Mouse (Mus musculus) thymus, postnatal 25 days (tissue): ENCODE data around the gene Rhbg.
"Not testable (repeated sequence)": the region's sequence is repeated elsewhere in the genome, so short reads cannot be mapped to it uniquely, and the experiment has no call there.

Source experiments
- DNase-seq: peaks from one replicate; pipeline ENCODE4 v3.0.0; 2022

Gene Rhbg

GRCm38 (mm10) chr3:88254268-88254926 lies at the start of gene Rhbg:
Gene Rhbg (minus strand): TSS chr3:88254709.
- no peak for DNase-seq

DNA sequence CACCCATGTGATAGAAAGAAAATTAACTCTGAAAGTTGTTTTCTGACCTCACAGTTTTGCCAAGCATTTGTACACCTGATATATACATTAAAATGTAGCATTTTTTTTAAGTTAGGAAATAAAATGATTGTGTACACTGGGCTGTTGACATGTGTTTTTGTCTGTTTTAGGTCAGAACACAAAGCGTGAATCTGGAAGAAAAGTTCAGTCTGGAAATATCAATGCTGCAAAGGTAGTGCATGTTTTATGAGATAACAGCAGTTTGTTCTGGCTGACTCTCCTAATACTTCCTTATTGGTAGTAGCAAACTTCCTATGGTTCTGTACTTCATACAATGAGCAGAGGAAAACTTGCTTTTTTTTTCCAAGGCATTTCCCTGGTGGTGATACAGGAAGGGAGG lies 44.7 kb upstream of the Rhbg start:
- DNase-seq, result no peak

GRCm38 (mm10) chr3:88297321-88297851 lies 42.9 kb upstream of the Rhbg start:
- DNase-seq, result no peak

- peak; percentile 93 for DNase-seq
Observed at GRCm38 (mm10) chr3:88296561-88297318, 42.2 kb upstream of the Rhbg start, which contains the start of the genes Tsacc and Cct3. Gene Tsacc (minus strand): TSS chr3:88296999. Gene Cct3 (plus strand): TSS chr3:88297116.

- no peak for DNase-seq
Observed at GRCm38 (mm10) chr3:88296110-88296560, 41.6 kb upstream of the Rhbg start.

GRCm38 (mm10) chr3:88295272-88295671 lies 40.8 kb upstream of the Rhbg start:
- DNase-seq, result not testable (repeated sequence)

- peak; percentile 36 for DNase-seq
Observed at GRCm38 (mm10) chr3:88291970-88292369, 37.5 kb upstream of the Rhbg start.

- DNase-seq, result not testable (repeated sequence)
Observed at GRCm38 (mm10) chr3:88288133-88288713, 33.7 kb upstream of the Rhbg start.

DNA sequence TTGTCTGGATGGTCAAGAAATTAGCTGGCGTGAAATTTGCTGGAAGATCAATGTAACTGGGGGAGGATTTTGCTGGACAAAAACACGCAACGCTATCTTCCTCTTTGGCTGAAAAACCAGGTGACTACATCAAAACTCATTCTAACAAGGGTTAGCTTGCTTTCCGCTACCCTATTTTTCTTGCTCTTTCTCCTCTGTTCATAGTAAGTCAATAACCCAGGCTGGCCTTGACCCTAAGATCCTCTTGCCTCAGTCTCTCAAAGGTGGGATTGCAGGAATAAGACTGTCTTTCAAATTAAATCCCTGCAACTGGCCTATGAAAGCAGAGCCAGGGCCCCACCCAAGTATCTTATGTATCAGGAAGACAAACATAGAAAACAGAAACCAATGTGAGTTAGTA lies 32.6 kb upstream of the Rhbg start, which contains the start of gene Gm38392:
Gene Gm38392, minus strand, starts transcription at position 101 of the 400 bp plus-strand sequence.
- no peak for DNase-seq

DNA sequence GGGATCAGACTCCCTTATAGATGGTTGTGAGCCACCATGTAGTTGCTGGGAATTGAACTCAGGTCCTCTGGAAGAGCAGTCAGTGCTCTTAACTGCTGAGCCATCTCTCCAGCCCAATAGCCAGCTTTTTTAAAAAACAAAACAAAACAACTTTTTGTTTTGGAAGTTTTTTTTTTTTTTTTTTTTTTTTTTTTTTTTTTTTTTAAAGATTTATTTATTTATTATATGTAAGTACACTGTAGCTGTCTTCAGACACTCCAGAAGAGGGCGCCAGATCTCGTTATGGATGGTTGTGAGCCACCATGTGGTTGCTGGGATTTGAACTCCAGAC lies 31.0 kb upstream of the Rhbg start:
- not testable (repeated sequence) for DNase-seq

DNA sequence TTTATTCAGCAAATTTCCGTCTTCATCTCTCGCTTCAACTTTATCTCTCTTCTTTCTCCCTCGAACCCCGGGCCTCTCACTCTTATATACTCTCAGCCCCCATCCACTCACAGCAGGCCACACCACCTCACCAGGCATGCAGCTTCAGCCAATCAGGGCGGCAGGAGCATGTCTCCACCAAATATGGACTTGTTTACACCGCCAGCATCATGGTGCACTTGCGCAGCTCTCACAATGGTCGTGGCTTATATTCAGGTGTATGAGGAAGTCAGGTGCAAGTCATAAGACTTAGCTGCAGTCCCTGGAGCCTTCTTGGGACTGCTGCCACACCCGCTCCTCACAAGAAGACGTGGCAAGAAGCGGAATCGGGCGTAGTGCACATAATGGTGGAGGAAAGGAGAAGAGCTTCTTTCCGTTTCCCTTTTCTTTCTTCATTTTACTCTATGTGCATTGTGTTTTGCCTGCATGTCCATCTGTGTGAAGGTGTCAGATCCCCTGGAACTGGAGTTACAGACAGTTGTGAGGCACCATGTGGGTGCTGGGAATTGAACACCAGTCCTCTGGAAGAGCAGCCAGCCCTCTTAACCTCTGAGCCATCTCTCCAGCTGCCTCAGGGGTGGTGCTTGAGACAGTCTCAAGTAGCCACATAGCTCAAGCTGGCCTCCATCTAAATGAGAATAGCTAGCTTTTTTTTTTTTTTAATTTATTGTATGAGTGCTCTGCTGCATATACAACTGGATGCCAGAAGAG lies 30.5 kb upstream of the Rhbg start:
- DNase-seq, result not testable (repeated sequence)

DNA sequence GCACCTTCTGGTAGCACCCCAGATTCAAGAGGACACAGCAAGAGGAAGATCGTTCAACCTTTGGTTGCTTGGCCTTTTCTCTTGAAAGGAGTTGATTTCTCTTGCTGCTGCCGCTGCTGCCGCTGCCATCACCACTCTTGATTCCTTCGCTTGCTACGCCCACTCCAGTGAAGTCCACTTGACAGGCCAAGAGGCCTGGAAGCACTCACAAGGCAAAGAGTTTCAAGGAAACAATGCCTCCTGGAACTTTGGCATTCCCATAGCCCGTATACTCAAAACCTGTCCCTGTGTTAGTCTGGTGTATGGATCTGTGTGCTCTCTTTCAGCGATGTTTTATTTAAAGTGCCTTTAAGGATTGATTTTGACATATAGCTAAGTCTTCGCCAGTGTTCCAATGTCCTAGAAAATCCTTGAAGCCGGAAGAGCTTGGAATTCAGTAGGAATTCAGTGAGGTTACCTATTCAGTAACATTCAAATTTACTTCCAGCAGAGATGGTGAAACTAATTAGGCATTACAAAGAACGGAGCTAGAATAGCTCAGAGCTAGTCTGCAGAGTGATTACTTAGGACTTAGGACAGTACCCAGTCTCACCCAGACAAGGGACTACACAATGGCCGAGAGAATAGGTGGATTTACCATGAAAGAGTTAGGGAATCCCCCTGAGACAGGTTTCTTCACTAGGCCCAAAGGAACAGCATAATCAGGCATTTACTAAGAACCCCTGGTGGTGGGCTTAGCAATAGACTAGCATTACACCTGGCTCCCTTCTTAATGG lies 26.8 kb upstream of the Rhbg start:
- not testable (repeated sequence) for DNase-seq

DNA sequence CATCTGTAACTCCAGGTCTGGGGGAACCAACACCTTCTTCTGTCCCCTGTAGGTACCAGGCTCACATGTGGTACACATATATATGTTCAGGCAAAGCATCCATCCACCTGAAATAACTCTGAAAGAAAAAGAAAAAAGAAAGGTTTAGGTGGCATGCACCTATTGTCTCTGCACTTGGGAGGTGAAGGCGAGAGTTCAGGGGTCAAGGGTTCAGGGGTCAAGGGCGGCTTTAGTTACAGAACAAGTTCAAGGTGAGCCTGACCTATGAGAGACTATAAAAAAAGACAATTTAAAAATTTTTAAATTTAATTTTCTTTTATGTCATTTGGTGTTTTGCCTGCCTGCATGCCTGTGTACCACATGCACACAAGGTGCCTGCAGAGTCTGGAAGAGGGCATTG lies 25.5 kb upstream of the Rhbg start:
- no peak for DNase-seq

DNA sequence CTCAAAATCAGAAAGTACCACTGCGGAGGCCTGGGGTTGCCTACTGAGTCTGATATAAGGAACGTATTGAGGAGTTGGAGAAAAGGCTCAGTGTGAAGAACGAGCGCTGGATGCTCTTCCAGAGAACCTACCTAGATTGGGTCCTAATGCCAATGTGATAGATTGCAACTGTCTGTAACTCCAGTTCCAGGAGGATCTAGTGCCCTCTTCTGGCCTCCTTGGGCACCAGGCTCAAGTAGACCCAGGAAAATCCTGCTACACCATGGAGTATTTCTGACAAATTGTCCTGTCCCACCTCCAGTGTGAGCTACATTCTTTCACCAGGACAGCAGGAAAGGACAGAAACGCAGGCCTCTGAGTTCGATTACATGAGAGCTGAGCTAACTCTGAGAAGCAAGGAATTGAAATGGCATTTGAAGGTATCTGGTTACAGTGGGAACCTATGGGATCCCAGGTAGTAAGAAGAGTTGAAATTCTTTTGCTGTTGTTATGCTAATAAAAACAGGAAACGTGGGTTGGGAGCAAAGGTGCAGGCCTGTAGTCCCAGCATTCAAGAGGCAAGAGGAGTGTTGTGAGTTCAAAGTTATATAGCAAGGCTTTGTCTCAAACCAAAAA lies 22.1 kb upstream of the Rhbg start:
- no peak for DNase-seq

DNA sequence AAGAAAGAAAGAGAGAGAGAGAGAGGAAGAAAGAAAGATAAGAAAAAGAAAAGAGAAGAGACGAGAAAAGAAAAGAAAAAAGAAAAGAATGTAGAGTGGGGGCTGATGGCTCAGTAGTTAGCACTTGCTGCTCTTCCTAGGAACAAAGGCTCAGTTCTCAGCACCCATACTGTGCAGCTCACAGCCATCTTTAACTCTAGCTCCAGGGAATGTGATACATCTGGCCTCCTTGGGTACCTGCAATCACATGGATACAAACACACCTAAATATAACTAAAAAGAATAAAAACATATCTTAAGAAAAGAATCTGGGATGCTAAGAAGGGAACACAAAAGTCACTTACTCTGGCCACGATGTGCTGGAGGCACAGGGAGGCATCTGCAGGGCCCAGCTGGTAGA lies 21.6 kb upstream of the Rhbg start:
- no peak for DNase-seq

GRCm38 (mm10) chr3:88274002-88274401 lies 19.5 kb upstream of the Rhbg start:
- DNase-seq, result no peak

DNA sequence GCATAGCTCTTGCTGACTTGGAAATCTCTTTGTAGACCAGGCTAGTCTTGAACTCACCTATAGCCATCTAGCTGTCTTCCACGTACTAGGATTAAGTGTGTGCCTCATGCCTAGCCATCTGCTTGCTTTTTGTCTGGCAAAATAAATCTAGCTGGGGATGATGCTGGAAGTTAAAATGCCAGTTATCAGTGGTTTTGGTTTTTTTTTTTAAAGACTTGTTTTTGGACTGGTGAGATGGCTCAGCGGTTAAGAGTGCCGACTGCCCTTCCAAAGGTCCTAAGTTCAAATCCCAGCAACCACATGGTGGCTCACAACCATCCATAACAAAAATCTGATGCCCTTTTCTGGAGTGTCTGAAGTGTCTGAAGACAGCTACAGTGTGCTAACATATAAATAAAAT lies 17.4 kb upstream of the Rhbg start:
- DNase-seq, result no peak

DNA sequence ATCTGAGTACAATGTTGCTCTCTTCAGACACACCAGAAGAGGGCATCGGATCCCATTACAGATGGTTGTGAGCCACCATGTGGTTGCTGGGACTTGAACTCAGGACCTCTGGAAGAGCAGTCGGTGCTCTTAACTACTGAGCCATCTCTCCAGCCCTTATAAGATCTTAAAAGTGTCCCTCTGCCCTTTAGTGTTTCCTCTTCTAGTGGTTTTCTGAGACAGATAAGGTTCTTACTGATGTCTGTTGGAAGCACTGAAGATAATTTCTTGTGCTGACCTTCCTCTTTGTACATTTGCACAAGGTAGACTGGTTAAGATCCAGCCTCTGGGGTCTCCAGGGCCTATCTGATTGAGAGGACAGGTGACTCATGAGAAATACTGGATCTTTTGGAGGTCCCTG lies 16.8 kb upstream of the Rhbg start:
- DNase-seq, result not testable (repeated sequence)

DNA sequence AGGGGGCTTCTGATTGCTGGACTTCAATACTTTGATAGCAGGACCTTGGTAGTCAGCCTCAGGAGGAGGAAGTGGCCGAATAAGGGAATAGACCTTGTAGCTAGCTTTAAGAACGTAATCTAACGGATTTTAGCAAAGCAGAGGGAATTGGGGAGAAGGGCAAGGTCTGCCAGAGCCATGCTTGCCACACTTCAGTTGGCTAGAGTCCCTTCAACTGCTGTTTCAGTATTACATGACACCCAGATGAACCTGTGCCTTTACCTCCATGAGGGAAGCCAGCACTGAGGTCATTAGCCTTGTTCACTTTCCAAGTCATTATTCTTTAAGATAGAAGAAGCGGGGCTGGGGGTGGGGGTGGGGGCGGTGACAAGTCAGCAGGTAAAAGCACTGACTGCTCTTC lies 14.5 kb upstream of the Rhbg start:
- DNase-seq, result no peak

GRCm38 (mm10) chr3:88268014-88268413 lies 13.5 kb upstream of the Rhbg start:
- not testable (repeated sequence) for DNase-seq

DNA sequence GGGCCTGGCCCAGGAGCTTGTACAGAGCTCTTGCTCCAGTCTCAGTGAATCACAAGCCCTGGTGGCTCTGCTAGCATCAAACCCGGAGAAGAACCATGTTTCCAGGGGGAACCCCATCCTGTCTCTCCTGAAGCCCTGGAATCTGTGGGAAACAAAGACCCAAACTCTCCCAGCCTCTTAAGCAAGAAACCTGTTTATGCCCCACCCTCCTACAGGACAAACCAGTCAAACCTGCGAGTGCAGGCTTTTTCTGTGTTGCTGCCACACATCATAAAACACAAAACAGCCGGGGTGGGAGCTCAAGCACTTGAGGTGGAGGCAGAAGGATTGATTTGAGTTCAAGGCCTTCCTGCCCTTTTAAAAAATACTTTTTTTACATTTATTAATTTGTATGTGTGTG lies 7.8 kb upstream of the Rhbg start:
- DNase-seq, result no peak

DNA sequence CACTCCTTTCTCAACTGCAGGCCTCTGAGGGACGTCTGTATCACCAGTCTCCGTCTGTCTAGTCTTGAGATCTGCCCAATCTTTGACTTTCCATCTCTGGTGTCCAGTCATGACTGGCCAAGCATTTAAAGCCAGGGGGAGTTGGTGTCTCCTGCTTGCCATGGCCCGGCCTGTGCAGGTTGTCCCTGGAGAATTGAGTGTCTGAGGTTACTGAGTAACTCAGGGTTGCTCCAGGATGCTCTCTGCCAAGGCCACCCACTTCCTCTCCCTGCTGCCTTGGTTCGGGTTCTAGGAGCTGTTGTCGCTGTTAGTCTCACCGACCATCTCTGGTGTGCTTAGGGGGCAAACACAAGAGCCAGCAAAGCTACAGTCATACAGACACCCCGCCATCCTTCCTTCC lies 1.9 kb upstream of the Rhbg start:
- DNase-seq, result no peak
